Mouse (Mus musculus) erythroblast, adult 5-6 weeks (primary cell): Measurements from ENCODE around the gene Thsd1. TPM values are rescaled to one million over a fixed set of nuclear protein-coding genes. Genes with fewer than 3 reads are reported as not detected.
"Not testable (repeated sequence)": the region's sequence is repeated elsewhere in the genome, so short reads cannot be mapped to it uniquely, and the experiment has no call there.

ENCODE experiments used
- ATAC-seq: replicated peaks from 2 replicates; pipeline ENCODE4 v1.8.0; 2016; ENCODE audit warnings: moderate number of reproducible peaks, mild to moderate bottlenecking, moderate TSS enrichment, inconsistent platforms; ENCODE audit not compliant: poor library complexity, low FRiP score, severe bottlenecking
- total RNA-seq, 2 experiments: library from RNA; stranded (forward) in 1 of 2; stranded (reverse) in 1 of 2; fragments of 150-400 nt in 1 of 2; fragments of 200-764, 138-1000 nt in 1 of 2; gene quantifications; 2 replicates each; pipeline versions ENCODE4 v1.2.3 to v1.2.4; 2015 to 2017; ENCODE audit warnings: low replicate concordance in 2 of 2

Thsd1 gene
- total RNA-seq, 2 experiments from 2014 or later = 0.58 TPM; not detected in 1

GRCm38 (mm10) chr8:22262267-22262666 is 35.2 kb downstream of the Thsd1 start:
- no peak for ATAC-seq

GRCm38 (mm10) chr8:22264292-22264691 is 37.2 kb downstream of the Thsd1 start:
- no peak for ATAC-seq

GRCm38 (mm10) chr8:22264787-22265186 is 37.7 kb downstream of the Thsd1 start:
- ATAC-seq = no peak

- no peak for ATAC-seq
Observed at GRCm38 (mm10) chr8:22265194-22265593, 38.1 kb downstream of the Thsd1 start.

- no peak for ATAC-seq
Observed at GRCm38 (mm10) chr8:22266809-22267208, 39.7 kb downstream of the Thsd1 start.

GRCm38 (mm10) chr8:22273142-22273541 is 46.0 kb downstream of the Thsd1 start:
- no peak for ATAC-seq

GRCm38 (mm10) chr8:22274641-22275040 is 47.5 kb downstream of the Thsd1 start:
- ATAC-seq = no peak

GRCm38 (mm10) chr8:22282999-22283491 is 55.9 kb downstream of the Thsd1 start, which contains the start of gene Tpte:
Gene Tpte, plus strand, starts transcription at chr8:22283441.
- ATAC-seq = no peak

GRCm38 (mm10) chr8:22302326-22302725 is 75.2 kb downstream of the Thsd1 start:
- no peak for ATAC-seq

- no peak for ATAC-seq
Observed at GRCm38 (mm10) chr8:22302896-22303306, 75.8 kb downstream of the Thsd1 start.

- ATAC-seq = not testable (repeated sequence)
Observed at GRCm38 (mm10) chr8:22304045-22304444, 76.9 kb downstream of the Thsd1 start.

GRCm38 (mm10) chr8:22306999-22307398 is 79.9 kb downstream of the Thsd1 start:
- ATAC-seq = no peak

Other genes starting within 250 kb of the Thsd1 start
- 0.96 and 3.6 TPM in 2 replicates for gene Atp7b, start 167.0 kb upstream of the Thsd1 start, total RNA-seq (2015; ENCODE audit: low replicate concordance)
- gene Atp7b, start 167.0 kb upstream of the Thsd1 start, total RNA-seq (2017; ENCODE audit: low replicate concordance) = 4.0 and 4.3 TPM in 2 replicates
- 6.9 and 7.1 TPM in 2 replicates for gene Alg11, start 166.6 kb upstream of the Thsd1 start, total RNA-seq (2015; ENCODE audit: low replicate concordance)
- gene Alg11, start 166.6 kb upstream of the Thsd1 start, total RNA-seq (2017; ENCODE audit: low replicate concordance) = 8.9 and 9.0 TPM in 2 replicates
- gene Nek5, start 102.3 kb upstream of the Thsd1 start, total RNA-seq (2015; ENCODE audit: low replicate concordance) = not detected in 2 replicates
- gene Nek5, start 102.3 kb upstream of the Thsd1 start, total RNA-seq (2017; ENCODE audit: low replicate concordance) = 0.68 TPM in 1 of 2 replicates, not detected in the other
- gene Nek3, start 60.9 kb upstream of the Thsd1 start, total RNA-seq (2015; ENCODE audit: low replicate concordance) = 4.4 and 7.1 TPM in 2 replicates
- 5.9 and 7.7 TPM in 2 replicates for gene Nek3, start 60.9 kb upstream of the Thsd1 start, total RNA-seq (2017; ENCODE audit: low replicate concordance)
- gene Ckap2, start 41.5 kb upstream of the Thsd1 start, total RNA-seq (2015; ENCODE audit: low replicate concordance) = 28.0 and 39.6 TPM in 2 replicates
- gene Ckap2, start 41.5 kb upstream of the Thsd1 start, total RNA-seq (2017; ENCODE audit: low replicate concordance) = 34.1 and 40.0 TPM in 2 replicates
- gene Vps36, start 34.5 kb upstream of the Thsd1 start, total RNA-seq (2015; ENCODE audit: low replicate concordance) = 10.0 and 12.3 TPM in 2 replicates
- 8.5 and 11.8 TPM in 2 replicates for gene Vps36, start 34.5 kb upstream of the Thsd1 start, total RNA-seq (2017; ENCODE audit: low replicate concordance)
- not detected in 2 replicates for gene Tpte, start 56.1 kb downstream of the Thsd1 start, total RNA-seq (2015; ENCODE audit: low replicate concordance)
- not detected in 2 replicates for gene Tpte, start 56.1 kb downstream of the Thsd1 start, total RNA-seq (2017; ENCODE audit: low replicate concordance)
- gene Slc25a15, start 171.3 kb downstream of the Thsd1 start, total RNA-seq (2015; ENCODE audit: low replicate concordance) = 1.3 TPM in 1 of 2 replicates, not detected in the other
- 0.85 and 1.5 TPM in 2 replicates for gene Slc25a15, start 171.3 kb downstream of the Thsd1 start, total RNA-seq (2017; ENCODE audit: low replicate concordance)
- gene Mrps31, start 184.0 kb downstream of the Thsd1 start, total RNA-seq (2015; ENCODE audit: low replicate concordance) = 0.96 and 4.6 TPM in 2 replicates
- 6.4 and 12.3 TPM in 2 replicates for gene Mrps31, start 184.0 kb downstream of the Thsd1 start, total RNA-seq (2017; ENCODE audit: low replicate concordance)